Mouse (Mus musculus) left cerebral cortex, postnatal 10 days (tissue): ENCODE measurements around the gene Sv2c. TPM values are rescaled to one million over a fixed set of nuclear protein-coding genes. Genes with fewer than 3 reads are reported as not detected.

Experiments used
- DNase-seq, 2 experiments: peaks; one replicate each; pipeline ENCODE4 v3.0.0; 2021 to 2022; ENCODE audit warnings: low spot score in 2 of 2, mixed read lengths in 1 of 2; ENCODE audit errors: extremely low spot score in 1 of 2
- intact Hi-C: fragments of 180-260 bp; cut with DNase I; formaldehyde crosslinking; loops from one replicate; pipeline ENCODE4 v1.15.1; 2025
- total RNA-seq, 2 experiments: library from RNA; stranded (reverse); gene quantifications; 2 replicates each; pipeline ENCODE4 v1.2.3; 2021

The Sv2c gene
- total RNA-seq: 10 to 100 TPM; 28.3 to 30.4 TPM

DNA sequence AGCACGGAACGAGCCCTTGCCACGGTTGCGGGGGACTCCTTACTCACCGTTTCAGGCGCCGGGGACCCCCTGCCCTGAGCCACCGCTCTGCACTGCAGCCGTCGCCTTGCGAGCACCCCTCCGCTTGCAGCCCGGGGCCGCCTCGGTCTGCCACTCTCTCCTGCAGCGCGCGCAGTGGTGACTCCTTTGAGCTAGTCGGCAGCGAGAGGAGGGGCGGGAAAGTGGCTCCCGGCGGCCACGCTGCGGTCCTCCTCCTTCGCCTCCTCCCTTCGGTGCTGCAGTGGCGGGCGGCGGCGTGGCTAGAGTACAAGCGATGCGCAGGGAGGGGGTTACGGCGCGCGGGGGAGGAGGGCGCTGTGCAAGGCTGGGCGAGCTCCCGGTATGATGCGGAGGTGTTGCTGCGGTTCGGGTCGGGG lies at the start of gene Sv2c:
Sv2c (minus strand) TSS at position 177 of the 416 bp plus-strand sequence.
- DNase-seq: peak; percentile 39 to 76
- intact Hi-C loops: no loop called here

DNA sequence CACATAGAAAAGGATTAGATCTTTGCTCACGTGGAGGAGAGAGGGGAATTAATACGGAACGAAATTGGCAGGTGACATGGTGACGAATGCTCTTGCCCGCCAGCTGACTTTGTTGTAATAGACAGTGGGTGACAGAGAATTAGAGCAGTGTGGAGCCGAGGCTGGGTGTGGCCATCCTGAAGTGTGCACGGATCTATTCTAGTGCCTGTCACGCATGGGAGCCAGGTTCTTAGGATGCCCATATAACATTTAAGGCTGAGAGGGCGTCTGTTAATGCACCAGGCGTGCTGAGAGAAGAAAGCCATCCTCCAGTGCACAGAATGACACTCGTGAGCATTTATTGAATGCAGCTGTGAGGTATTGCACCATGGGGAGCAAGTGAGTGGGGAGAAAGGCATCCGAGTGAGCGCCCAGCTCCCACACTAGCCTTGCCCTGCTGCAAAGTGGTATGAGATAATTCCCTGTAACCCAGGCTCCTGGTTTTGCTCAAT lies 48.3 kb upstream of the Sv2c start:
- DNase-seq: no peak
- intact Hi-C loops: no loop called here

DNA sequence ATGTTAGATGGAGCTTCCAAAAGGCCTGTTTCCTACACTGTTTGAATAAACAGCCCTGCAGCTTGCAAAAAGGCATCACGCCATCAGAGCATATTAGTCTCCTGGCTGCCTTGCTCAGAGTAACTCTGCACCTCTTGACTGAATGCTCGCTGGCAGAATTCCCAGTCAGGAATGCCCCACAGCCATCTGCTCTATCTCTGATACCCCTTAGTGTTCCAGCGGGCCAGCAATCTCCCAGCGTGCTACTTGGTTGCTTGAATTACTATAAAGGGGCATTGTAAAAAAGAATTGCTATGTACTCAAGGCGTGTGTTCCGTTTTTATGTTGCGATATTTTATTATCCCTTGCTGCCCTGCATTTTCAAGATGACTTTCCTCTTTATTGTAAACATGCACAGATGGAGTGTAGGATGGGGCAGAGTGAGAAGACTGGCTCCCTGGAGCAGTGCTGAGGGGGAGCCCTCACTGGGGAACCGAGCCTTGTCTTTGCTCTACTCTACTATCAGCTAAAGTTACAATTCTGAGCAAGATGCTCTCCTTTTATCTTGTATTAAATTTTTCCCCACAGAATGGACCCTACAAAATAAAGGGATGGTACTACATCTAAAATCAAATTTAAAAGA lies 43.3 kb upstream of the Sv2c start:
- peak; percentile 47 to 58 for DNase-seq
- intact Hi-C loops: no loop called here

DNA sequence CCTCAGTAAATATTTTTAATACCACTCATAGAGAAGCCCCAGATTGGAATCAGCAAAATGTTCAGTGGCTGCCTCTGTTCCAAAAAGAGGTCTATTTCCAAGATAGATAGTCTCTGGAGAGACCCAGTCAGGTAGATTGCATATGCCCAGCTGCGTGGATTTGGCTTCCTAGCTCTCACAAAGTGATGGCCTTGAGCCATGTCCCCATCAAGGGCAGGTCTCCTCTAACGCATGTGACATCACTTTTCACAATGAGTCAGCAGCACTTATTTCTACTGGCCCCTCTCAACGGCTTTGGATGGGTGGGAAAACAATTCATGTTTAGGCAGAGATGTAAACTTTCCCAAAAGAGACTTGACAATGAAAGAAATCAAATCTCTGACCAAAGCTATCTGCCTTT lies 41.3 kb upstream of the Sv2c start:
- no peak for DNase-seq
- intact Hi-C loops: no loop called here

DNA sequence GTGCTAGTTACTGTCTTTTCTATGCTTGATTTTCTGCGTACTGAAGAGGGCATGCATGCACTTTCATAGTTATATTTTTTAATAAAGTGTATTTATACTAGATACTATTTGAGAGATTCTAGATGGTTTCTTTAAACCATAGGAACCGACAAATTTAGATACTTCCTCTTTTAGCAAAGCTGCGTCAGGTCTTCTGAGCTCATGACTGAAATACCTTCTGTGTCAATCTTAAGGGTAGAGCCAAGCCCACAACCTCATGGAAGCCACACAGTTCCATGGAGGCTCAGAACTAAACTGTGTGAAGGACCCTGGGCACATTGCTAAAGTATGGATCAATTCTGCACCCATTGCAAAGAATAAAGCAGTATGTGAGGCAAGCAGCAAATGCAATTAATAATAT lies 39.9 kb upstream of the Sv2c start:
- intact Hi-C loops: no loop called here
- no peak for DNase-seq

DNA sequence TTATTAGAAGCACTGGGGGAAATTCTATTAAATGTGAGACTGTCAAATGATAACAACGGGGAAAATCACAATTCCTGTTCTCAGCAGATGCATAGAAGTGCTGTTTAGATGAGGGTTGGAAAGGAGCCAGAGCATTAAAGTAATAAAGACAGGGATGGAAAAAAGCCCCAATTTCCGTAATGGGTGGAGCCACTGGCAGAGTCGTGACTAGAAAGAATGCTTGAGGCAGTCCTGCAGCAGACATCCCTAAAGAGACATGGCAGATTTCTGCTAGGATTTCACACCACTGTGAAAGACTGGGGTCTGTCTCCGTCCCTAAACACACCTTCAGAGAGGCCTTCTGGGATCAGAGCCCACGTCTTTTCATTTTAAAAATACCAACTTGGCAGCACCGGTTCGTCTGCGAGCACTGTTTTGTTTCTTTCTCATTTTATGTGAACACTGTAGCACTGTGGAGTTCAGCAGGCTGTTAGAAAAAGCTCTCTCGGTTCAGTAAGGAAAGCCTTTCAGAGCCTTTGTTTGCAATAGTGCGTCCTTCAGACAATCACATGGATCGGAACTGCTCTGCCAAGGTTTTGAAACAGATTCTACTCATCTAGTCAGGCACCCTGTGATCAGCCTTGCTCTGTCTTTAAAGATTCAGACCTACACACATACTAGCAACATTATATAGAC lies 36.8 kb upstream of the Sv2c start:
- DNase-seq: no peak
- intact Hi-C loops: no loop called here

DNA sequence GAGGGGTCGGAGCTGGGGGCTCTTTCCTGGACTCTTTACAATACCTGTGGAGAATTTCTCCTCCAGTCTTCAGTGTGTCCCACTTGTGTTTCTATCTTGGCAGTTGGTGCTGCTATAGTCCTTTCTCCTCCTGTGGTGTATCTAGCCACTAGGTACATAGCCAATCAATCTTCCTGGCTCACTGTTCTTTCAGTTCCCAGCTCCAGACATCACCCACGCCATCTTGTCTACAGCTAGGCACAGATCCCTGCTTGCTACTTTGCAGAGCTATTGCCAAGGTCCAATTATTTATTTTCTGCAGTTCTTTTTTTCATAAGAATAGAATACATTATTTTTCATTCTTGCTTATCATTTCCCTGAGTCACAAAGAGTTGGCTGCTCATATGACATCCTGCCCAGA lies 34.2 kb upstream of the Sv2c start:
- no peak for DNase-seq
- intact Hi-C loops: no loop called here

DNA sequence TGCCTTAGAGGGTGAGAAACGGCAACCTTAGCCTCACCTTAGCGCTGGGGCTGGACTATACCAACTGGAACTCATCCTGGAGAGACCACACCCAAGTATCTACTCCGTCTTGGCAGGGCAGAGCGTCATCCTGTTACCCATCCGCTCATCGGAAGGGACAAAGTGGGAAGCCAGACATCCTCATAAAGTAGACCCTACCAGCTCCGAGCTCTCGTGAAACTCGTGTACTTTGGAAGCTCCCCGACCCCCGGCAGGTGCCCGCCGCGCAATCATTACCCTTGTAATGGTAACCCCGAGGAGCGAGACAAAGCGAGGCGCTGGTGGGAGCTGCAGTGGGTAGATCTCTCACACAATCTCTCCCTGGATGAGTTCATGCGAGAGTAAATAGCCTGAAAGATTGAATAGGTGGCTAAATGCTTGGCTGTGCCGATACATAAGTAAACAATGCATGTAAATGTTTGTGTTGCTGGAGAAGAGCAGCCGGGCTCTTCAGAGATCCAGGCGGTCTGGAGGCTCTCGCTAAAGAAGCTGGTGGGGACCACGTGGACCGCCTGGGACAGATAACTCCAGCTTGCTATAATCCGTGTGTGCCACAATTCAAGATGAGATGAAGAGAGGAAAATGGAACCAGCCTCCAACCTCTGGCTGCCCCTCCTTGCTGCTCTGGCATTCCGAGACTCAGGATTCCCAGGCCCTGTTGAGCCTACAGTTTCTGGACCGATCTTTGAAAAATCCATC lies 1.2 kb upstream of the Sv2c start:
- intact Hi-C loops: no loop called here
- DNase-seq: peak in 1 of 2 experiments; percentile 8

DNA sequence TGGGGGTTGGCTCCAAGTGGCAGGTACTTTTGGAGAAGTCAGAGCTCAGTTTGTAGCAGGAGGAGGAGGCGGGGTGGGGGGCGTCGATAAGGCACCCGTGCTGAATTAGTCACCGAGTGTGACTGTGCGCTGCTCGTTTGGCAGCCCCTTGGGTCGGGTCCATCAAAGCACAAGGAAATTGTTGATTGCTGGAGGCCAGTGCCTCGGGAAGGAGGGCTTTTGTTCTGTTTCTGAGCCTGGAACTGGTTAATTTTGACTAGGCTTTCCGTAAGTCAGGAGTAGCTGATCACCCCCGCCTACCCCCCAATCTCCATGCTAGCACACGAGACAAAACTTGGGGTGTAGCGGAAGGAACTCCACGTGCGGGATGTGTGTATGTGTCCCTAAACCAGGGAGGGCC lies 456 bp upstream of the Sv2c start:
- intact Hi-C loops: no loop called here
- DNase-seq: peak in 1 of 2 experiments; percentile 6

DNA sequence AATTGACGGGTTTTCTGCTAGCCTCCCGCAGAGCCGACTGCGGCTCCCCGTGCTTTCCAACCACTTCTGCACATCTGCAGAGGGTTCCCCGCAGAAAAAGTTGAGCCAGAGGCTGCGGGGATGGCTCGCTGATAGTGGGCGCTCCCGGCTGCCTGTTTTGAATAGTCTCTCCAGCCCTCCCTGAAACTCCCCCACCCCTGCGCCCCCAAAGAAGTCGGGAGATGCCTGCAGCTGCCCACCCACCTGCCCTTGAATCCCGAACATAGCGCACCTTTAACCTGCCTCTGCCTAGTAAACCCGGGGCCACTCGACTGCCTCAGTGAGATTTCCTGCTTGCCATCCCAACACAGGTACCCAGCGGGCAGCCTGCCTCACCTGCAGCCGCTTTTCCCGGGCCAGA lies 466 bp downstream of the Sv2c start:
- intact Hi-C loops: no loop called here

DNA sequence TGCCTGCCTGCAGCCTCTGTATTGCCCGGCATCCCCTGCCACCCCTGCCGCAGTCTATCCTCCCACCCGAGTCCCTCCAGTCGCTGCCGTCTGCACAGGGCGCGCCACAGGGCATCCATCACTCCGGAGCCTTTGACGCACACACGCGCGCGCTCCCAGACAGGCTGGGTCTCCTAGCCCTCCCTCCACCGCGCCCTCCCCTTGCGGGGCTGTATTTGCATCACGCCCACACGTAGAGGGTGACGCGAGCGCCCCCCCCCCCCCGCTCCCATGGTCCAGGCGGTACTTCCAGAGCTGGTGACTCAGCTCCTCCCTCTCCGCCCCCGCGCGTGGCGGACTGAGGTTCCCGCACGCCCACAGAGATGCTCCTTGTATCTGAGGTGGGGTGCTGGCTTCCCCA lies 1.3 kb downstream of the Sv2c start:
- intact Hi-C loops: no loop called here
- peak; percentile 40 to 77 for DNase-seq

More for the DNA sequence above, 466 bp downstream of the Sv2c start:
- DNase-seq: peak in 1 of 2 experiments; percentile 18

DNA sequence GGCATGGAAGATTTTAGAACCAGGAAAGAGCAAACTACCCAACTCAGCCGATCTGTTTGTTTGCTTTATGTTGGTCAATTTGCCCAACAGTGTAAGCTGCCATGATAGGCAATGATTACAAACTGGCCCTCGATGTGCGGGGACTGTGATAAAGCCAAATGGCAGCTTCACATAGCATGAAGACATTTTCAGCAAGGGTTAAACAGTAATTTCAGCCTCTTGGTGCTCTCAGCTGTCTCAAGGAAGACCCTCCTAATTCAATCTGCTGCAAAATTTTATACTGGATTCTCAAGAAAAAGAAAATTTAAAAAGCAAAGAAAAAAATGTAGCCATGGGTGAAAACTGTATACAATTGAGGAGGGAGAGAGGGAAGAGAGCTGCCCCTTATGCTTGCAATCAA lies 3.3 kb downstream of the Sv2c start:
- no peak for DNase-seq
- intact Hi-C loops: no loop called here

DNA sequence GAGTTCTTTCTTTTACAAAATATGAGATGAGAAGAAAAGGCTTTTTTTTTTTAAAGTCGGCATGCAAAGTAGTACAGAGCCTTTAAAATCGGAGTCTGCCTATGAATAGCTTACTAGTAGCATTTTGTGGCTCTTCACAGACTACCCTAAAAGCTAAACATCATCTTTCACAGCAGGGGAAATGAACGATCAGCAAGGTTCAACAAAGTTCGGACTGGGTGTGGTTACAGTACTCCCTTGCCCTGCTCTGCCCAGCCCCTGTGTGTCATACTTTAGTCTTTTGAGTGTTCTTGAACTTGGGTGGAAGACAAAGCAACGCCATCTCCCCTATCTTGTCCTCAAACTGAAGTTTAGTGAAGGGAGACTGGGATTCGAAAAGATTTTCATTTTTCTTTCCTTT lies 5.7 kb downstream of the Sv2c start:
- DNase-seq: no peak
- intact Hi-C loops: no loop called here

DNA sequence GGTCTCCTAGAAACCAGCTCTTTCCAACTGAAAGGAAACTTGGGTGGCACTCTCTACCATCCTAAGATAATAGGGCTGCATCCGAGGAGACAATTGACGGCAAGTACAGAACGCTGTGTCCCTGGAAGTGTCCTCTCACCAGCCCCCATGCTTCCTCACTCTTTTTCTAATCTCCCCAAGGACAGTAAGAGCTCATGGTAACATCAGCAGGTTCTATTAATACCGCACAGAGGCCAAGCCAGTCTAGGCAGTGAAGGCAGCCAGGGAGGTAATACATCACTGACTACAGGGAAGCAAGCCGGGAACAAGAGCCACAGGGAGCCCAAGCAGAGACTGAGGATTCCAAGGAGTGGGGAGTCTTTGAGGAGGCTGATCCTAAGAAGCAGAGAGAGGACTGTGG lies 7.4 kb downstream of the Sv2c start:
- intact Hi-C loops: no loop called here

DNA sequence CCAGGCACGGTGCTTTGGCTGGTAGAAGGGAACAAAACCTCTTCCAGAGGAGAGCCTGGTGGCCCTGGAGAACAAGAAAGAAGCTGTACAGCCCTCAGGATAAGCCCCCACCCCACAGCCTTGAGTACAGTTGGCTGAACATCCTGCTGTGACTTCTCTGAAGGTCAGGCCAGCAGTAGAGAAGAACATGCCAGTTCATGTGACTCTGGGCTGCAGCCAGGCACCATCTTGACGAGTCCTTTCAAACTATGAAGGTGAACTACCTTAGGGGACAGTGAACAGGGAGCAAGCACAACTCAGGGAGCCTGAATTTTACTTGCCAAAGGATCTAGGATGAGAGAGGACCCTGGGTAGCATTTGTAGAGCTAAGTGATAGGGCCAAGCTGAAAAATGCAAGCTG lies 19.7 kb downstream of the Sv2c start:
- no peak for DNase-seq
- intact Hi-C loops: no loop called here

More for the DNA sequence above, 7.4 kb downstream of the Sv2c start:
- no peak for DNase-seq

DNA sequence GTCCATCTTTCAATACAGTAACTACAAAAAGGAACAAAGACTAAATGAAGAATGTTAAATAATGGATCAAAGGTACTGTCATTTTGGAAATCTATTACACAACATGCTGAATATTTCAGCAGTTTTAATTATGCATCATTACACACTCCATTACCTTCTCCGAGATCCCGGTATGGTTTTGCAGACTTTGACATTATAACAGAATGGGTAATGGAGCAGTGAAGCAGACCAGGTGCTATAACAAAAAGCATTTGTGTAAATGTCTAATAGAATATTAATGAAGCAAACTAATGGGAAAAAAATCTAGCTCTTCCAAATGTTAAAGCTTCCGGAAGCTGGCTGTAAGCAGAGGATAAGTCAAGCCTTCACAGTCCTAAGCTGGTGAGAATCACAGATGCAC lies 21.6 kb downstream of the Sv2c start:
- no peak for DNase-seq
- intact Hi-C loops: no loop called here

DNA sequence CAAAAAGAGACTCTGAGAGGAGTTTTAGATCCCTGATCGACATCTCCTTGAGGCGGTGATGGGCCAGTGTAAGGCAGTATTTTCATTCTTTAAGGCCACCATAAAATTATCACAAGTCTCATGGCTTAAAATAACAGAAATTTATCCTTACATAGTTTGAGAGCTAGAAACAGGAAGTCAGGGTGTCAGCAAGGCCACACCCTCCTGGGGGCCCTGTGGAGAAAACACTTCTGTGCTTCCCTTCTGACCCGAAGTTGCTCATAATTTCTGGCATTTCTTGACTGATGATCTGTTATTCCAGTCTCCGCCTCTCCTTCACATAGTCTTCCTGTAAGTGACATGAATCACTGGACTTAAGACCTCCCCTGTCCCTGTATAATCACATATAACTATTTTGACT lies 26.0 kb downstream of the Sv2c start:
- DNase-seq: no peak
- intact Hi-C loops: no loop called here

DNA sequence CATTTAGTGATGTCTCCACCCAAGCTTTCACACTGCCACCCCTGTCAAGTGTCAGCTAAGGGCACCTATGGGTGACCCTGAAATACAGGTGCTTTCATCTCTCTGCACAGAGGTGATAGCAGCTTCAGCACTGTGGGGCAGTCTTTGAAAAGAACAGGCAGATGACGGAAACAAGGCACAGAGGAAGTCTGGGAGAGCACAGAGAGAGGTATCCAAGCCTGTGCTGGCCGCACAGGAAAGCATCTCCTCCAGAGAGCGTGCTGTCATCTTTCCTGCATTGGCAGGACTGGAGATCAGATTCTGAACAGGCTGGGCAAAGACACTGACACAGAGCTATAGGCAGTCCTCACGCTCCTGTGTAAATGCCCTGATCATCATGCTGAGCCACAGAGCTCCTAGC lies 41.4 kb downstream of the Sv2c start:
- intact Hi-C loops: no loop called here

DNA sequence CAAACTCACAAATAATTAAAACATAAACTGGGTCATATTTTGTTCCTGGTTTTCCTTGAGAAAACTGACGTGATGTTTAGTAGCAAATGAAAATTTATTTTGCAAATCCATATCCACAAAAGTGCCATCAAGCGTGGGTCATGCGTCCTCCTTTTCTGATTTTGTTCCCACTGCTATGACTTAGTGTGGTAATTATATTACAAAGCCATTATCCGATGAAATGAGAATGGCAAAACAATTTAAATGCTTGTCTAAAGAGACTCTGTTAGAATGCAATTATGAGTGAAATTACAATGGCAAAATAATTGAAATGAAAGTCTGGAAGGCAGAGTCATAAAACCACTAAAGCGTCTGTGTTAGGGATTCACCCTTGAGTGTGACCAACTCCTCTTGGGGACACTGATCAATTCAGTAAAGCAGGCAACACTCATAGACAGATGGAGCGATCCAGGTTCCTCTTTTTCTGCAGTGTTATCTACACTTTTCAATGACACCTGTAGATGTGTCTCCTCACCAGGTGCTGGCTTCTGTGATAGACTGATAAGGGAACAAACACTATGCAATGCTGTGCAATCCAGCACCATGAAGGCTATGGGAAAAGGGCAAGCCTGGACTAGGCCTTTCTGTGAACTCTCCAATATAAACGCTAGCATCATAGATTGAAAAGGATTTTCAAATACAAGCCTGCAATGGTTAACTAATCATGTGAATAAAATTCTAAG lies 46.6 kb downstream of the Sv2c start:
- intact Hi-C loops: no loop called here
- no peak for DNase-seq

More for the DNA sequence above, 41.4 kb downstream of the Sv2c start:
- DNase-seq: no peak
